Mouse (Mus musculus) stomach, postnatal 0 days (tissue): Measurements from ENCODE around the gene Inip. TPM values are rescaled to one million over a fixed set of nuclear protein-coding genes. Genes with fewer than 3 reads are reported as not detected.

Experiments used
- ATAC-seq: fragments of 200-750 bp; cut with Nextera tagmentation; 2 replicates; pipeline ENCODE4 v1.8.0; 2017; ENCODE audit not compliant: low FRiP score, low TSS enrichment
- DNase-seq: peaks from one replicate; pipeline ENCODE4 v3.0.0-alpha.2; 2016; ENCODE audit warnings: low spot score
- H3K27ac ChIP-seq: fragments of 300-500 bp; sonication (generic); replicated peaks from 2 replicates; pipeline ENCODE4 v1.5.1; 2014; ENCODE audit warnings: mild to moderate bottlenecking, control low read depth
- H3K27me3 ChIP-seq: fragments of 300-500 bp; sonication (generic); 2 replicates; pipeline ENCODE4 v1.6.1; 2014; ENCODE audit warnings: low read length; ENCODE audit not compliant: control insufficient read depth, insufficient read depth
- H3K36me3 ChIP-seq: fragments of 300-500 bp; sonication (generic); 2 replicates; pipeline ENCODE4 v1.6.1; 2014; ENCODE audit warnings: low read length, mixed read lengths; ENCODE audit not compliant: control insufficient read depth, insufficient read depth
- H3K4me1 ChIP-seq: fragments of 300-500 bp; sonication (generic); replicated peaks from 2 replicates; pipeline ENCODE4 v1.6.1; 2014; ENCODE audit warnings: antibody characterized with exemption; ENCODE audit not compliant: control insufficient read depth, insufficient read depth
- H3K4me2 ChIP-seq: fragments of 300-500 bp; sonication (generic); replicated peaks from 2 replicates; pipeline ENCODE4 v1.6.1; 2014; ENCODE audit warnings: low read depth, mild to moderate bottlenecking, control low read depth, moderate library complexity
- H3K4me3 ChIP-seq: fragments of 300-500 bp; sonication (generic); 2 replicates; pipeline ENCODE4 v1.5.1; 2014; ENCODE audit warnings: low read depth, low read length, control low read depth
- H3K9ac ChIP-seq: fragments of 300-500 bp; sonication (generic); 2 replicates; pipeline ENCODE4 v1.6.1; 2014; ENCODE audit warnings: mild to moderate bottlenecking, low read length, control low read depth, mixed read lengths
- H3K9me3 ChIP-seq: fragments of 300-500 bp; sonication (generic); 2 replicates; pipeline ENCODE4 v1.6.1; 2016; ENCODE audit warnings: low read length; ENCODE audit not compliant: control insufficient read depth
- CTCF ChIP-seq: IDR thresholded peaks from 2 replicates; pipeline ENCODE4 v1.5.1; 2016; ENCODE audit warnings: antibody characterized with exemption, low read depth, mild to moderate bottlenecking, moderate library complexity
- EP300 ChIP-seq: optimal IDR thresholded peaks from 2 replicates; pipeline ENCODE3; 2016; ENCODE audit warnings: antibody characterized with exemption
- WGBS: fragments of 180-500 bp; shearing (Covaris S2); extraction: QIAGEN DNeasy Blood & Tissue Kit; methylation state at CpG from one replicate; pipeline ENCODE4 v1.1.7; 2014; 5-methylcytosine and 5-hydroxymethylcytosine counted together
- polyA plus RNA-seq: library from polyadenylated mRNA; unstranded; fragments of >200 nt; fragmentation: Nextera tagmentation; extraction: Ambion mirVana; gene quantifications from 2 replicates; pipeline ENCODE4 v1.2.1, GENCODE M21; 2015

Gene Inip
- polyA plus RNA-seq, 1 experiment from 2014 or later = 22.2 TPM

GRCm38 (mm10) chr4:59789015-59789414 is 12.4 kb downstream of the Inip start:
- Histone ChIP-seq H3K27ac (no peak overlapping the region), H3K9me3 (no peaks in the 10 kb centered on the region), H3K9ac (no peak overlapping the region), H3K4me2 (no peak overlapping the region), H3K36me3 (no peaks in the 10 kb centered on the region), H3K4me3 (no peak overlapping the region), H3K4me1 (no peaks in the 10 kb centered on the region), H3K27me3 (no peaks in the 10 kb centered on the region)
- TF ChIP-seq CTCF = no peak
- no peak for TF ChIP-seq EP300
- no peak for DNase-seq
- no peak for ATAC-seq

GRCm38 (mm10) chr4:59787126-59787525 is 14.3 kb downstream of the Inip start:
- no peak overlapping the region for H3K4me2 ChIP-seq
- ATAC-seq (no peak), DNase-seq (no peak)
- 64% methylated on average over 6 of the region's 6 CpGs for WGBS
- H3K9me3 ChIP-seq = no peaks in the 10 kb centered on the region
- no peak overlapping the region for H3K27ac ChIP-seq
- no peaks in the 10 kb centered on the region for H3K36me3 ChIP-seq
- no peaks in the 10 kb centered on the region for H3K27me3 ChIP-seq
- H3K4me1 ChIP-seq = peaks cover 3% of the 10 kb centered on the region; the same call in 1 of the 2 replicates
- no peak overlapping the region for H3K9ac ChIP-seq
- TF ChIP-seq CTCF (no peak), EP300 (no peak)
- H3K4me3 ChIP-seq = no peak overlapping the region

- WGBS = 2% methylated on average over 7 of the region's 7 CpGs
- peak; percentile 75 for DNase-seq
These were observed 14.7 kb downstream of the Inip start for GRCm38 (mm10) chr4:59786661-59787060.

GRCm38 (mm10) chr4:59785412-59785811 is 16.0 kb downstream of the Inip start:
- Histone ChIP-seq H3K9me3 (no peaks in the 10 kb centered on the region), H3K4me3 (no peak overlapping the region), H3K27ac (no peak overlapping the region), H3K4me2 (no peak overlapping the region), H3K27me3 (no peaks in the 10 kb centered on the region), H3K36me3 (no peaks in the 10 kb centered on the region), H3K9ac (no peak overlapping the region), H3K4me1 (peaks cover 3% of the 10 kb centered on the region; the same call in 1 of the 2 replicates)
- WGBS = 17% methylated on average over 2 of the region's 2 CpGs
- no peak for TF ChIP-seq CTCF
- no peak for ATAC-seq
- no peak for DNase-seq

More at GRCm38 (mm10) chr4:59786661-59787060, 14.7 kb downstream of the Inip start:
- Histone ChIP-seq H3K27ac (no peak overlapping the region), H3K9ac (no peak overlapping the region), H3K36me3 (no peaks in the 10 kb centered on the region), H3K27me3 (no peaks in the 10 kb centered on the region), H3K4me3 (no peak overlapping the region), H3K9me3 (no peaks in the 10 kb centered on the region), H3K4me2 (no peak overlapping the region), H3K4me1 (peaks cover 3% of the 10 kb centered on the region; the same call in 1 of the 2 replicates)
- TF ChIP-seq EP300 (no peak), CTCF (peak; percentile 96)
- peak; percentile 21; the same call in 1 of the 2 replicates for ATAC-seq

GRCm38 (mm10) chr4:59783685-59784279 is 17.6 kb downstream of the Inip start:
- peak overlapping the region; percentile 76 for H3K27ac ChIP-seq
- H3K36me3 ChIP-seq = no peaks in the 10 kb centered on the region
- H3K4me1 ChIP-seq = peaks cover 3% of the 10 kb centered on the region; the same call in 1 of the 2 replicates
- TF ChIP-seq CTCF (peak; percentile 18; the same call in 1 of the 2 replicates), EP300 (no peak)
- H3K9ac ChIP-seq = peak overlapping the region; percentile 80
- ATAC-seq (peak; percentile 97), DNase-seq (peak; percentile 96)
- H3K4me3 ChIP-seq = peak overlapping the region; percentile 98
- H3K9me3 ChIP-seq = no peaks in the 10 kb centered on the region
- no peaks in the 10 kb centered on the region for H3K27me3 ChIP-seq
- under 1% methylated on average over 36 of the region's 36 CpGs for WGBS
- H3K4me2 ChIP-seq = peak overlapping the region; percentile 79
